Mouse (Mus musculus) splenic B cell, adult 2 months (primary cell): ENCODE measurements around the gene Twnk.

Experiments
- DNase-seq: peaks from one replicate; pipeline ENCODE4 v3.0.0-alpha.2; 2011; ENCODE audit warnings: low read depth, low spot score
- H3K27me3 ChIP-seq: 2 replicates; pipeline ENCODE4 v1.6.1; 2012; ENCODE audit warnings: mild to moderate bottlenecking, low read length, moderate library complexity, mixed read lengths; ENCODE audit not compliant: control insufficient read depth, poor library complexity, insufficient read depth, severe bottlenecking
- H3K36me3 ChIP-seq: 2 replicates; pipeline ENCODE4 v1.6.1; 2012; ENCODE audit warnings: mild to moderate bottlenecking, low read length, moderate library complexity, mixed read lengths; ENCODE audit not compliant: control insufficient read depth, poor library complexity, insufficient read depth, severe bottlenecking

Gene Twnk

DNA sequence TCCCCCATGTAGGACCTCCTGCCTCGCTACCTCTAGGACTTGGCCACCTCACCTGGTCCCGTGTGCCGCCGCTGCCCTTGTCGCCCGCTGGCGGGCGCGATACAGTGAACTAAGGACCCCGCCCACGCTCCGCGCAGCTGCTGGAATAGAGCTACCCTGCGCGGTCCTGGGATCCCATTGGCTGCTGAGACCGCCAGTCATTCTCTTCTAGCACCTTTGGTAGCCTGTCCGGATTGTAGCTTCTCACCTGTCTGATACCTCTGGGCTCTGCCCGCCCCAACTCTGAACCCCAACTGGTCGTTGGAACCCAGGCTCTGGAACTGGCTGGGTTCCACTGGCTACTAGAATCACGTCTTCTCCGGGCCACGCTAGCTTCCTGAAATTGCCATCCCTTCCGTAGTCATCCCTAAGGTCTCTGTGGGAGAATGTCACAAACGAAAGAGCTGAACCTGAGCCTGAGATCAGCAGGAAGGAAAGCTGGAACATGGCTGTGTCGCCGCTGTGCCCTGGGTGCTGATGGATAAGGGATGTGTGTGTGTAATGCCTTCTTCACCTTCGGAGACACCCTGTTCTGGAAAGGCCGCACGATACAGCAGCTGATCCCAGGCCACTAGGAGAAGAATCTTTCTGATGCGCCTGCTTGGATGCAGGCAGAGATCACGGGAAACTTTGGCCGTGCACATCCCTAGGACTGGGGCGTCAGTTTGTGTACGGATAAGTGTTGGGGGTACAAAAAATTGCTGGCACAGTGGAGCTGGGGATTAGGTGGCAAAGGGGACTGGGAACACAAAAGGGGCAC, 41.3 kb downstream of the Twnk start:
- DNase-seq, result peak; percentile 80
- Histone ChIP-seq H3K36me3 (peaks cover 2% of the 10 kb centered on the region), H3K27me3 (no peaks in the 10 kb centered on the region)

DNA sequence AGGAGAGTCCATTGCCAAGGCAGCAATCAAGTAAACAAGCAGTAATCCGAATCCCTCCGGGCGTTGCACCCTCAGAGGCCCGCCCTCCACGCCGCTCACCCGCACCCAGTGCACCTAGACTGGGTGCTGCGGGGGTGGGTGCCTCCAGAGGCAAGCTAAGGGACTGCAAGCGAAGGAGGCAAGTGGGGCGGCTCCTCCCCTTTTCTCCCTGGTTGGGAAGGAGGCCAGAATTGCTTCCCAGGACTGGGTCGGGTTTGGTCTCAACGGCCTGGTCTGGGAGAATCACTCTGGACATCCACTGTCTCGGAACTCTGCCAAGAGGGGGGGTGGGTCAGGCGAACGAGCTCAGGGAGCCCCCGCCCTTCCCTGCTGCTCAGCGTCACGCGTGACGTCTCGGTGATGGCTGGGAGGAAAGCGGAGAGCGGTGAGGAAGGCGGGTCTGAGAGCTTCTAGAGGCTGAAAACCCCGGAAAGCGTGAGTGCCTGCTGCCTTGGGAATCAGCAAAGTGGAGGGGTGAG, 42.0 kb downstream of the Twnk start, which contains the start of gene Sfxn3:
Gene Sfxn3 (plus strand): TSS at position 87 of the 518 bp plus-strand sequence.
- peak; percentile 88 for DNase-seq
- Histone ChIP-seq H3K27me3 (no peaks in the 10 kb centered on the region), H3K36me3 (peaks cover 2% of the 10 kb centered on the region)

DNA sequence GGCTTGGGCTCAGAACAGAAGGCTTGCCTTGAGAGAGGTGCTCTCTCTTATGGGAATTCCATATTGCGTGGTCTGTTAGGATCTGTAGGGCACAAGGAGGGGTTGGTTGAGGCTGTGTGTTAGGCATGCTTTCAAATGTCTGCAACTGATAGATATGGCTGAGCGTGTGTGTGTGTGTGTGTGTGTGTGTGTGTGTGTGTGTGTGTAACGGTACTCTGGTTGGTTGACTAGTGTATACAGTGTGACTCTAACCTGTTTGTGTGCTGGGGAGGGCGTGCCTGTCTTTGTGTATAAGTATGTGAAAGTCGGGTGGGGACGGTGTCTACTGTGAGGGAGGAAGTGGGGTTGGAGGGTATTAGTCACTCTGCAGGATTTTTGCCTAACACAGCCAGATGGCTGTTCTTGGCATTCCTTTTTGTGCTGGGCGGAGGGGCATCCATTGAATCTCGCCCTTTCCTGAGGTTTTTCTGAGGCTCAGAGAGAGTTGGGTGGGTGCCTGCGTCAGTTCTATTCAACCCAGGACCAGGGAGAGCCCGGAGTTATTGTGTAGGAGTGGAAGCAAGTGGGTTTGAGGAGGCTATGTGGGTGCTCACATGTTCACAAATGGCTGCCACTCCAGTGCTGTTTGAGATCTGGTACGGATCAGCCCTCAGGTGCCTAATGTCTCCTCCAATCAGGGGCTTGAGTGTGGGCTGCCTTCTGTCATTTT, 42.6 kb downstream of the Twnk start:
- peak; percentile 79 for DNase-seq

DNA sequence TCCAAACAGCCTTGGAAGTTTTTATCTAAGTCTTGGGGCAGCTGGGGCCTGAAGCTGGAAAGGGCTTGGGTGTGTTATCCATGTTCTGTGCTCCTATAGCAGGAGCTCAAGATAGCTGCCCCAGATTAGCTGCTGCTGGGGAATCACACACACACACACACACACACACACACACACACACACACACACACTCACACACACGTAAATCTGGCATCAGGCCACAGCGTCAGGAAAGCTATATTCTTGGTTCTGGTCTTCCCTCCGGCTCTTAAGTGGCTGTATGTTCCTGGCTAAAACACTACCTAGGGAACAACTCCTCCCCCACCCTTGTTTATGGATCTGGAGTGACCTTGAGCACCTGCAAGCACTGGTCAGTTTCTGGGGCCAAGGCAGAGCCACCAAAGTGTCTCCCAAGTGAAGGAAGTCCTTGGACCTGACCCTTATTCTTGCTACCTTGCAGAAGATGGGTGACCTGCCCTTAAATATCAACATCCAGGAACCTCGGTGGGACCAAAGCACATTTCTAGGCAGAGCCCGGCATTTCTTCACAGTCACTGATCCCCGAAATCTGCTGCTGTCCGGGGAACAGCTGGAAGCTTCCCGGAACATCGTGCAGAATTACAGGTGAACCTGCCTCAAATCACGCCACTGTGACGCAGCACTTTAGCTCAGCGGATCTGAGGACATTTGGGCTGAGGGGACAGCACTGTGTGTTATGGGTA, 43.3 kb downstream of the Twnk start:
- no peaks in the 10 kb centered on the region for H3K27me3 ChIP-seq
- peaks cover 2% of the 10 kb centered on the region for H3K36me3 ChIP-seq
- DNase-seq, result no peak

More for the DNA sequence above, 42.6 kb downstream of the Twnk start:
- Histone ChIP-seq H3K36me3 (peaks cover 2% of the 10 kb centered on the region), H3K27me3 (no peaks in the 10 kb centered on the region)

DNA sequence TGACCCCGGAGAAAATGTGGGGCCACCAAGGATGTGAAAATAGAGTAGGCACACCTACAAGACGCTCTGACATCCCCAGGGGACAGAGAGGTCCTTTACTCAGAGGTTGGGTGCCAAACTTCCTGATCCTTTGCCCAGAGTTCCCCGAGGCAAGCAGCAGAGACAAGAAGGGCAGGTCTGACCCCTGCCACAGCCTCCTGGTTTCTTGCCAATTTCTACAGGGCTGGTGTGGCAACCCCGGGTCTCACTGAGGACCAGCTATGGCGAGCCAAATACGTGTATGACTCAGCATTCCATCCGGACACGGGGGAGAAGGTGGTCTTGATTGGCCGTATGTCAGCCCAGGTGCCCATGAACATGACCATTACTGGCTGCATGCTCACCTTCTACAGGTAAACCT, 44.1 kb downstream of the Twnk start:
- peaks cover 2% of the 10 kb centered on the region for H3K36me3 ChIP-seq
- no peak for DNase-seq
- H3K27me3 ChIP-seq, result no peaks in the 10 kb centered on the region

DNA sequence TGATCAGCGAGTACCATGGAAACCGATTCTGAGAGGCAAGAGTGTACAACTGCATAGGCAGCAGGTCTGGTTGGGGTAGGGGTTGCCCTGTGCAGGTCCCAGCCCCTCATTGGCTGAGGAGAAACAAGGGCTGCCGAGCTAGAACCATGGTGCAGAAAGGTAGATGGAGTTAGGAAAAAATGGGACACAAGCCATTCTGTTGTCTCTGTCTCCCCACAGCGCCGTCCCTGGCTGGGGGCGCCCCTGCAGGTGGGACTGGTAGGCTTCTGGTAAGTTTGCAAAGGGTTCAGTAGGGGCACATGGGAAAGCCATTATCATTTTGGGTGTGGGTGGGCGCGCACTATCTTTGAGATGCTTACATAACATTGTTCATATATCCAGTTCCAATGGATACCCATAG, 48.0 kb downstream of the Twnk start:
- Histone ChIP-seq H3K36me3 (peaks cover 2% of the 10 kb centered on the region), H3K27me3 (no peaks in the 10 kb centered on the region)
- DNase-seq, result no peak

DNA sequence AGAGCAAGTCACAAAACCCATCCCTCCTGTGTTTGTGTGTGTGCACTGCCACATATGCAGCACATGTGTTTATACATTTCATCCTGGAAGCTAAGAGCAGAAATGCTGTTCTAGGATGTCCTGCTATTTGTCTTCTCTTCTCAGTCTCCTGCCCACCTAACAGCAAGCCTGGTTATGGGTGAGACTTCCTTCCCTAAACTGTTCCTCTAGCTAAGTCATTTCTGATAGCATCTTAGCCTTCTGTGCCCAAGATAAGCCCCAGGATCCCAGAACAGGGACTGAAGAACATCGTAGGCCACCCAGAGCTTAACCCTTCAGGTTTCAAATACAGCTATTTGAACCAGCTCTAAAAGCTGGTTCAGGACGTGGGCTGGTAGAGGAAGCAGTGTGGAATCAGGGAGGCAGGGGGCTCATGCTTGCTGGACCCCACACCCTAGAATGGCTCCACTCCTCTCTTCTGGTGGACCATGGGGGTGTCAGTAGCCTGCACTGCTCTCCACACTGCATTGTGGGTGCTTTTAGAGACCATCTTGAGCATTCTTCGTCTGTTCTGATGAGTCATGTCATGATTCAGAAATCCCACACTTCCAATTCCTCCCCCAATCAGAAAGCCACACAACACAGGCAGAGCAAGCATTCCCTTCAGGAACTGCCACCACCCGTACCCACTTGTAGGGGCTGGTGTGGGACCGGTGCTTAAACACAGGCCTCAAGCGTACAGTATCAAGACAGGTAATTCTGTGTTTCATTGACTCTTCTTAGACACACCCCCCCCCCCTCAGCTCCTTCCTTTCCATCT, 49.6 kb downstream of the Twnk start:
- DNase-seq, result no peak

DNA sequence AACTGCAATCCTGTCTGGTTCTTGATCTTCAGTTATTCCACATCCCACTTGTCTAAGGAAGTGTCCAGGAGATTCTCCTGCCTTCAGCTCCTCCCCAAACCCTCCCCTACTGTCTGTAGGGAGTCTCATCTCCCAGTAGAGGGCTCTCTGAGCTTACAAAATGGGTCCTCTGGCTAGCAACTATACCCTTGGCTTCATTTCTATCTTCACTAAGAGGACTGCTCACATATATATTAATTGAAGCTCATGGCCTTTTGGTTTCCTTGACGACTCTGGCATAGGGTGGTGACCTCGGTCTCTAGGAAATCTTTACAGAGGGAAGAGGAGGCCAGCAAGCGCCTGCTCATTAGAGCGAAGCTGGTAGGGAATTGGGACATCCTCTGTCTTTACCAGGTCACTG, 50.9 kb downstream of the Twnk start:
- H3K36me3 ChIP-seq, result no peaks in the 10 kb centered on the region; the same call in none of the 2 replicates

More for the DNA sequence above, 49.6 kb downstream of the Twnk start:
- H3K27me3 ChIP-seq, result no peaks in the 10 kb centered on the region
- H3K36me3 ChIP-seq, result peaks cover 2% of the 10 kb centered on the region

DNA sequence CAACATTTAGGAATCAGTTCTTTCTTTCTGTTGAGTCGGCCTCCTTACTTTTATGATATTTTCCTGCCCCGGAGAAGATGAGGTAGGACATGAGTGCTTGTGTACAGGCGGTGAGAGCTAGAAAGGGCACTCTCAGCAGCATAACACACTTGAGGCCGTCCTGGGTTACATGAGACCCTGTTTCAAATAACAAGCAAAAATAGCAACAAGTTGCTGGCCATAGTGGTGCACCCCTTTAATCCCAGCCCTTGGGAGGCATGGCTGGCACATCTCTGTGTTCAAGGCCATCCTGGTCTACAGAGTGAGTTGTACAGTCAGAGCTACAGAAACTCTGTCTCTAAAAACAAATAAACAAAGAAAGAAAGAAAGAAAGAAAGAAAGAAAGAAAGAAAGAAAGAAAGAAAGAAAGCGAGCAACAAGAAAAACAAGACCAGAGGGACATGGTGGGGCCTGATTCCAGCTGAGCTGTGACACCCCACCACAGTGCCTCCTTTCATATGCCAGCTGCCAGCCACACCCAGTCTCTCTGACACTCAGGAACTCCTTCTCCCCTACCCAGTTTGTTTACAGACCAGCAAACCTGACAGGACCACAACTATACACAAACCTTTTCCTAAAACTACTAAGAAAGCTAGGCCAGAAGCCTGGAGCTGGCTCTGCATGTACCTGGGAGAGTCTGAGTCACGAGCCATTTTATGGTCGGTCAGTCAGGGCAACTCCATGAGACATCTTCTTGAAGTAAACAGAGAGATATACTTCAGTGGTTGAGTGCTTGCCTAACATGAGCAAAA, 51.6 kb downstream of the Twnk start:
- no peak for DNase-seq
- no peaks in the 10 kb centered on the region for H3K27me3 ChIP-seq
- no peaks in the 10 kb centered on the region; the same call in none of the 2 replicates for H3K36me3 ChIP-seq

More for the DNA sequence above, 50.9 kb downstream of the Twnk start:
- no peaks in the 10 kb centered on the region for H3K27me3 ChIP-seq
- peak; percentile 63 for DNase-seq

DNA sequence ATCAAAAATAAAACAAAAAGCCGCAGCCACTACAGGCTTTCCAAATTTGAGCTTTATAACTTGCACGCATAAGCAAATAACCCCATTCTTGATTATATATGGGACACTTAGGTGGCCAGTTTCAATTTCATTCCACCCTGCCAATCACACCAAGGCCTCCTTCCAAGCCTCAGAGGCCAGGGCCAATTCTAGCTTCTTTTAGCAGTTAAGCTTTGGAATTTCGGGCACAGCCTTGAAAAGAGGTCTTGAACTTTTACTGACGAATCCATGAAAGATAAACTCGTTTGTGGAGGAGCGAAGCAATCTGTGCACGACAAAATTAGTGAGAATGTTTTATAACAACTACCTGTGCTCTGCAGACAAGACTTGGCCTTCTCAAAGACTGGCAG, 52.3 kb downstream of the Twnk start:
- Histone ChIP-seq H3K36me3 (no peaks in the 10 kb centered on the region; the same call in none of the 2 replicates), H3K27me3 (no peaks in the 10 kb centered on the region)
- DNase-seq, result no peak

DNA sequence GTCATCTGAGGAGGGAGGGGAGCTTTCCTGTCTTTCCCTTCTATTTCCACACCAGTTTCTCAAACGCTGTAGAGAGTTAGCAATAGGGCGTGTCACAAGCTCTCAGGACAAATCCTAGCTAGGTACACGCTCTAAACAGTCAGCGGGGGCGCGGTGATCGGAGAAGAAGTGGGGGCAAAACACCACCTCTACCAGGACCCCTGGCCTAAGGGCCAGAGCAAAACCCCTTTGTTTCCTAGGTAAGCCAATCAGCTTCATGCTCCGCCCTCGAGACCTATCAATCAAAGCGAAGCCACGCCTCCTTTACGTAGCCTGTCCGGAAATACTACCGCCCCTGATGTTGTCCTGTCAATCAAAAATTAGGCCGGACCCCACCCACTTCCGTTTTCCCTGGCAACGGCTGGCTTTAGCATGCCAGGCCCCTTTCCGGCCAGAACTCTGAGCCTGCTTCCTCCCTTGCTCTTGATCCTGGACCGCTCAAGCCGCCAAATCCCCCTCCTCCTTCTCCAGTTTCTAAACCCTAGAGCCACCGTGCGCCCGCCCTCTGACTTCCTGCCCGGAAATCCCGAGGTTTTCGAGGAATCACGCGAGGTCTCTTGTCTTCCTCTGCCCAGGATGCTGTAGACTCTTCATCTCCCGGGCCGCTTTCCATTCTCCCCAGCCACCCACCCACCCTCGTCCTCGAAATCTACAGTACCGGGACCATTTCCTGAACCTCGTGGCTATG, 52.8 kb downstream of the Twnk start:
- DNase-seq, result peak; percentile 97
- no peaks in the 10 kb centered on the region; the same call in 1 of the 2 replicates for H3K36me3 ChIP-seq
- no peaks in the 10 kb centered on the region for H3K27me3 ChIP-seq

DNA sequence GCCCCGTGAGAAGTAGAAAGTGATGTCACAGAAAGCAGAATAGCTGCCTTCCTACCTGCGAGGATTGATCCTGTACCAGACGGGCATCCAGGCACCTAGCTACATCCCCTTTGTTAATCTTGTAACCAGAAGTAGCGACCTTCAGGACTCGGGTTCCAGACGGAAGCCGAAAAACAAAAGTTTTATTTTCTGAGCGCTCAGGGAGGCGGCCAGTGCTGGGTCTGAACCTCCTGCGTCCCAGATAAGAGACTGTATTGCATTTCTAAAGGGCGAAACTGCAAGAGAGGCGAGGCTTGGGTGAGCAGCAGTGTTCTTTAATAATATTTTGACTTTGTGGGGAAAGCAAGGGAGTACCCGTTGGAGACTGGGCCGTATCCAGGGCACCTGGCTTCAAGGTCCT, 53.4 kb downstream of the Twnk start:
- H3K27me3 ChIP-seq, result no peaks in the 10 kb centered on the region
- DNase-seq, result no peak

More for the DNA sequence above, 53.4 kb downstream of the Twnk start:
- no peaks in the 10 kb centered on the region for H3K36me3 ChIP-seq
